Mouse (Mus musculus): ENCODE data around the gene Relt.
"Not testable (repeated sequence)": the region's sequence is repeated elsewhere in the genome, so short reads cannot be mapped to it uniquely, and the experiment has no call there.

Relt gene

DNA sequence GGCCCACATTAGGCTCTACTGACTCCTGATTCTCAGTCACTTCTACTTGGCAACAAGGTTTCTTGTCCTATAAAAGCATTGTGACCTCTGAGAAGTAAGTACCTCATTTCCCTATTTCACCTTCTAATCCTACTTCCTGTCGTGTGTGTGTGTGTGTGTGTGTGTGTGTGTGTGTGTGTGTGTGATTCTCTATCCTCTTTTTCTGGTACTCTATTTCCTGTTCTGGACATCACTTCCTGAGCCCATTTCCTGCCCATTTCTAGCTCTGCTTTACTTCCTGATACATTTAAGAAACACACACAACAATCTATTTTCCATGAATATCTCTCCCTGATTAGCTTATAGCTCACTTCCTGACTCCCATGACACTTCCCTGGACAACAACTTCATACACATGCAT lies 12.6 kb upstream of the Relt start:
- DNase-seq (ENCODE audit: low read depth), result peak; percentile 17

DNA sequence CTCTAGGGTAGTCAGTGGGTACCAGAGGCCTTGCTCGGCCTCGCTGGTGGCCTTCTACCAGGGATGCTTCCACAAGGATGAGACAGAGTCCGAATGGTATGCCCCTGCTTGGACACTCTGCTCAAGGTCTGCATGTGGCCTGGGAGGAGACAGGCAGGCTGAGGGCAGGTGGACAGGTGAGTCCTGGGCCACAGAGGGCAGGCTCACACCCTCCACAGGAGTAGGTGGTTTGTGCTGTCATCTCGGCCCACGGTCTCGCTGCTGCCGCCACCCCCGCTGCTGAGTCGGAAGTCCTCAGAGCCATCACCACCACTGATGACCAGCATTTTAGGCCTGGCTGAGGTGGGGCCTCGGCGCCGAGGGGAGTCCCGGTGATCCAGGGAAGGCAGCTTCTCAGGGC lies 10.0 kb upstream of the Relt start:
- no peak for DNase-seq (ENCODE audit: low read depth)

DNA sequence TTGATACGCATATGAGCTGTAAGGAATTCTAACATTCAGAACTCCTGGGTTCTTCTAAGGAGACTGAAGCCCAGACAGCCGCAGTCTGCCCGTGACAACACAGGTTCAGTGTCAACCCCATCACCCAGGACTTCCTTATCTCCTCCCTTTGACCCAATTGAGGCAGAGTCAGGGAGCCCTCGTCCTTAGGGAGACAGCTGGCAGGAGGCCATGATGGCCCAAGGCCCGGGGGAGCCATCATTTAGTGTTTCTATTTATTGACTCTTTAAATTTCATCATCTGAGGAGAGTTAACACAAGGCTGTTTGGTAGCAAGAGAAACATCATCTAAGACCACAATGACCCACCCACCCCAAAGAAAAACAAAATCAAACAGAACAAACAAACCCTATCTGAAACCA lies 8.6 kb upstream of the Relt start:
- no peak for DNase-seq (ENCODE audit: low read depth)

DNA sequence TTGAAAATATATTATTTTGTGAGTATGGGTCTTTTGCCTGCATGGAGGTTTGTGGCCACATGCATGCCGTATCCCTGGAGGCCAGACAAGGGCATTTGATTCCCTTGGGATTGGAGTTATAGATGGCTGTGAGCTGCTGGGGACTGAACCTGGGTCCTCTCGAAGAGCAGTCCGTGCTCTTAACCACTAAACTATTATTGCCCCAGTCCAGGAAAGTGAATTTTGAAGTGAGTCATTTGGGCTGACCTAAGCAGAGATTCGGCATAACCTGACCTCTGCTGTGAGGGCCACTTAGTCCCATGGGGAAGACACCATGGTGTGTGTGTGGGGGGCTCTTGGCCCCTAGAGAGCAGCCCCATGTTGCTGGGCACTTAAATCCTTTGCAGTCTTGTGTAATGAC lies 8.1 kb upstream of the Relt start:
- peak; percentile 18 for DNase-seq (ENCODE audit: low read depth)

DNA sequence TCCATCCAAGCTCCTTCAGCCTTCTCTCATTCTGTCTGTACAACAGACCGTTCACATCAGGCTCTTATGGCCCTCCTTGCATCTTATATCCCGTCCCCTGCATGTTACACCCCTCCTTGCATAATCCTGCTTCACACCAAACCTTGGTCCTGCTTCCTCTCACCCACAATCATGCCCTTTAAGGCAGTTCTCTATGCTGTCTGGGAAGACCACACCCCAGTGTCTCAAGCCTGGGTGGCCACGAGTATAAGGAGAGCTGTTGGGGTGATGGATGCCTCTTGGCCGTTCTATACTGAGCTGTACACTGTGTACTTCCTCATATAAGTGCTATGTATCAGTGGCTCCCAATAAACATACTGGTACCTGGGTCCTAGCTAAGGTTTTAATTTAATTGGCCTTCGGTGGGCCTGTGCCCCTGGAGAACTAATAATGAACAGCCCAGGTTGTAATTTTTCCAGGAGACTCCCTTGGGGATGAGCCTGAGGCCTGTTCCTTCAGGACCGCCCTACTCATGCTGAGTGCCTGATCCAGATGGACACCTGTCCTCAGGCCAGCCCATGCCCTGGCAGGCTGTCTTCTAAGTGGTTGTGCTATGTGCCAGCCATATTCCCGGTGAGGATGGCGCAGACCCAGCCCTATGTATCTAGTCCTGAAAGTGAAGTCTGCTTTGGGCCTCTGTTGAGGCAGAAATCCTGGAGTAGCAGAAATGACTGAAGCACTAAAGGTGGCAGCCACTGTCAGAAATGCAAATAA lies 6.8 kb upstream of the Relt start:
- no peak for DNase-seq (ENCODE audit: low read depth)

DNA sequence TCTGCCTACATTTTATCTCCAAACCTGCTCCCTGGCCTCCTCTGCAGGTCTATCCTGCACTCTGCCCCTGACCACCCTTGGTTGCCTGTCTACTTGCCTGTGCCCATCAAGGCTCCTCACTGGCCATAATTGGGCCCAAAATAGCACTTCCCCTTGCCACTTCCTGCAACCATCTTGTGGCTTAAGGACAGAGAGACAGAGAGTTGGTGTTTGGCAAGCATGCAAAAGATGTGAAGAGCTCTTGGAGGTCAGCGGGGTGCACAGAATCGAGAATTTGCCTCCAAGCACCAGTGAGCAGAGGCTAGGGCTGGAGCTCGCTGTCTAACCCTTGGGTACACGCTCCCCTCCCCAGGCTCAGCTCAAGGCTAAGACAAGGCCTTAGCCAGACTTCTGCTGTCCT lies 5.3 kb upstream of the Relt start:
- peak; percentile 80 for DNase-seq (ENCODE audit: low read depth)

DNA sequence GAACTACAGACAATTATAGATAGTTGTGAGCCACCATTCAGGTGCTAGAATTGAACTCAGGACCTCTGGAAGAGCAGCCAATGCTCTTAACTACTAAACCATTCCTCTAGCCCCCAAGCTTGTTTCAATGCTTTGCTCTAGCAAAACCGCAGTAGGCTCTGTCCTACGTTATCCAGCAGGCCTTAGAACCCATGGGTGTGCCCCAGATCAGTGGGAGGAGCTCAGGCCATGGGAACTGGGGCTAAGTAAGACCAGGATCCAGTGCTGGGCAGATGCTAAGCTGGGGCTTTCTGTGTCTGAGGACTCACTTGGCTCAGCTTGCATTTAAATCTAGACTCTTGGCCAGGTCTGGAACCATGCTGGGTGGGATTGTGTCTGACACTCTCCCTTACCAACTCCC lies 4.3 kb upstream of the Relt start:
- no peak for DNase-seq (ENCODE audit: low read depth)

DNA sequence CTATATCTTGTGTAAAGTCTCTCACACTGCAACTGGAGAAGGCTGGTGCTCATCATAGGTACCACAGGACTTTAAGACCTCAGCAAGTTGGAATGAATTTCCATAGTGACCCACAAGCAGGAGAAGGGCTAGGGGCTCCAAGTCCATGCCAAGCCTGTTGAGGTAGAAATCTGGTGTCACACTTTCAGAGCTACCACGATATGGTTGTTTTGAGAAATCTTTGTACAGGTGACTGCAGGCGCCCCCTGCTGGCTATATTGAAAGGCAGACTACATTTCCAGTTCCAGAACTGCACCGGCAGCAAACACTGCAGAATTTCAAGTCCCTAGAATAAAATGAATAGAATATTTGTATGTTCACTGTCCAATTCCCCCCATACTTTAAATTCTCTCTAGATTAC lies 3.4 kb upstream of the Relt start:
- DNase-seq (ENCODE audit: low read depth), result peak; percentile 79

DNA sequence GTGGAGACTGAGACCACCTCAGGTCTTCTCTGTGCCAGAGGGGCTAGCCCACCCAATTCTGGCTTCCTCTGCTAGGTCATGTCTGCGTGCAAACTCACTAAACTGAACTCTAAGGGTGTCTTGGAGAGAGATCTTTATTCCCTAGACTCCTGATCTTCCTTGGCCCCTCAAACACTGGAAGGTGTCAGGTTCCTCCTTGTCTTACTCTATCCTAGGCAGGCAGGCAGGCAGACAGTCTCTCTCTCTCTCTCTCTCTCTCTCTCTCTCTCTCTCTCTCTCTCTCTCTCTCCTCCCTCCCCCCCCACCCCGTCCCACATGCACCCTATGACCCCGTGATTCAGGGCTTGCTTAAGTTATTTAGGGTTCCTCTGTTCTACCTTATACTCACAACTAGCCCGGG lies 893 bp downstream of the Relt start:
- no peak for DNase-seq (ENCODE audit: low read depth)

DNA sequence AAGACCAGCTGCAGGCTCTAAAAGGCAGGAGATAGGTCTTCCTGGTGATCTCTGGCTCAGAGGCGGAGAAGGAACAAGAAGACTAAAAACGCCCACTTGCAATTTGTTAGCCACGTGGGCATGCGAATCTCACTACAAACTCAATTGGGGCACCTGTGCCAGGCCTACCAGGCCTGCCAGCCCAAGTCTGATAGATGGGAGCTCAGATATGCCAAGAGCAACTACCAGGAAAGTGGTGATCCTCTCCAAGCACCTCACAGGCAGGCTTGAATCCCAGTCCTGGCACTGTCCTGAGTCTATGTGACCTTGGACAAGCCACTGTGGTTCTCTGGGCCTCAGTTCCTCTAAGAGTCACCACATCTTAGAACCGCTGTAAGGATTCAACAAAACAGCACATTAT lies 2.0 kb downstream of the Relt start:
- no peak for DNase-seq (ENCODE audit: low read depth)

DNA sequence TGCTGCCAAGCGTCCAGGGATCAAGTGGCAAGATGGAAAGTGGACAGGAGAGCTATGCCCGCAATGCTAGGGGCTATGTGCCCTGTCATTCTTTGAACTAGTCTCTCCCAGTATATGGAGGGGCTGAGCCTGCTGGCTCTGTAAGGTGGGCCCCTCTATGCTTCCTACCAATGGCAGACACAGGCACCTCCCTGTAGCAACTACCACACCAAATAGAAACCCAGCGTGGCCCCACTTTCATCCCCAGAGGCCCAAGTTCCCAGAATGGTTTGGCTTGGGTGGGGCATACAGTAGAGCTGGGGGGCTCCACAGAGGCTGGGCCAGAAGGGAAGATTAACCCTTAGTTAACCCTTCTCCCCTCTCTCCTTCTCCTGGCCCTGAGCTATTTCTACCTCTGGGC lies 2.8 kb downstream of the Relt start:
- no peak for DNase-seq (ENCODE audit: low read depth)

DNA sequence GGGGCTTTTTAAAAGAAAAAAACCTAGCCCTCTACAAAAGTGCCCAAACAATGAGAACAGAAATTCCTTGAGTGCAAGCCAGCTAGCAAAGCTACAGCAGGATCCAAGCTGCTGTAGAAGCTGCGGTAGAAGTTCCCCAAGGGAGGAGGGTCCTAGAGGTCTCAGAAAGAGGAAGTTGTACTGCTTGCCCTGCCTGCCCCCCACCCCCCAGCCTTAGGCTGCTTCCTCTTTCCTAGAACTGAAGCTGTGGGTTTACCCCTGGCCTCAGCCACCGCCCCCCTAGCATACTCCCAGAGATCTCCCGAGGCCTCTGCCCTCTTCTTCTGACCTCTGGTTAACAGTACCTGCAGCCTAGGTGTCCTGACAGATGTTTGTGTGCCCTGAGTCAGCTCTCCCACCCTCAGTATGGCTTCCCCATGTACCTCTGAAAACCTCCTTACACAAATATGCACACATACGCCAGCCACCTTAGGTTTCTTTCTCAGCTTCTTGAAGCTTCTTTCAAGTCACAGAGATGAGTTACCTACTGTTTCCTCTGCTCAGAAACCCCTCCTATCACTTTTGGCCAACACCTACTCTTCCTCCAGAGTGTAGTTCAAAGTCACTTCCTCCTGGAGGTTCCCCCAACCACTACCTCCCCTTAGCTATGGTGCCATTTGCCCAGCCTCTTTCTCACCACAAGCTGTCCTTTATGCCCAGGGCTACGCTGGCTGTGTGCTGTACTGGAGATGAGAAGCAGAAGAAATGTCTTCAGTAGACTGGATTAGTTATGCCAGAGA lies 7.3 kb downstream of the Relt start:
- peak; percentile 95 for DNase-seq (ENCODE audit: low read depth)

DNA sequence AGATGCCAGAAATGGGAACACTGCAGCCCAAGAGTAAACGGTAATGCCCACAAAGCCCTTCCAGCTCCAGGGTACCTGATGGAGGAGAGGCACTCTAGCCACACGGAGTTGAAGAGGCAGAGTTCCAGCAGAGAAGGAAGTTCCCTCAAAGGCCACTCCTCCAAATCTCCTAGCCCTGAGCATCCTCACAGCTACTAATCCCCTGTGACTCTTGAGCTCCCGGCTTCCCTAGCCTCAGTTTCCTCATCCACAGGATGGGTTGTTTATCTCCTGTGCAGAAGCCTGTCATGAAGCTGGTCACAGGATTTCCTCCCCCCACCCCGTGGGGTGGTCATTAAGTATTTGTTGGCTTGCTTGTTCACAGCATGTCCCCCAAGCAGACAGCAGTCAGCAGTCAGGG lies 7.9 kb downstream of the Relt start:
- peak; percentile 58 for DNase-seq (ENCODE audit: low read depth)

DNA sequence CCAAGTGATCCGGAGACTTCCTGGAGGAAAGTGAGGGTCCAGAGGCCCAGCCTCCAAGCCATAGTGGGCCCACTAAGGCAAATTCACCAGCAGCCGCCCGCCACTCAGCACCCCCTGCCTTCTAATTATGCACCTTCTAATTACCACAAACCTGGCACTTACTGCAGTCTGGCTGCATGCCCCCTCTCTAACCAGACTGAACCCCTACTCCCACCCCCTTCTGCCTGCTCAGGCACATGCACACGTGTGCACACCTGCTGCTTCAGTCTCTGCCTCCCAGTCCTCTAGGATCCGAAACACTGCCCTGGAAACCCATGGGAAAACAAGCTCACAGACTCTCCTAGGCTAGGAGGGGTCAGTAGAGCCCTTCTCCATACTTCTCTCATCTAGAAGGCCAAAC lies 8.4 kb downstream of the Relt start:
- DNase-seq (ENCODE audit: low read depth), result no peak

DNA sequence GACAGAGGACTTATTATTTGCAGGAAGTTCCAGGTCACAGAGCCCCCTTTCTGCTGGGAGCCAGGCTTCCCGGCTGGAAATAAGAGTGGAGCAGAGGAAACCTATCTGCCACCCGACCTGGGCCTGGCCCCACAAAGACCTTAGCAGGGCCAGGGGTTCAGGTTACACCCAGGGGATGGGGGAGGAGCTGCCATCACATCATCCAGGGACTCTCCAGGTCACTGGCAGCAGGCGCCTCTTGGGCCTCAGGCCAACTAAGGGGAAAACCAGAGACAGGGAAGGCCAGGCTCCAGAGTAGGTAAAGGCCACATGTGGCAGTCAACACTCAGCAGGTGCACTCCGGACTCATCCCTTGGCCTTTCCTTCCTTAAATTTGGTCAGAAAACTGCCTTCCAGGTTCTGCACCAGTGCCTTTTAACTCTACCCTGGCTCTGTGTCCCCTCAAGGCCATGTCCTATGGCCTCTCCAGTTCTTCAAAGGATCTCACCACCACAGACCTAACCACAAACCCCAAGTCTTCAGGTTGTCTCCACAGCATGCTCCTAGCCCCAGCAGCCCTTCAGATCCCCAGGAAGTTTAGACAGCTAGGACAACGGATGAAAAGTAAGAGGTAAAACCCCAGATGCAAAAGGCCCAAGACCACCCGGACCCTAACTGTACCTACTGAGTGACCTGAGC lies 9.0 kb downstream of the Relt start:
- DNase-seq (ENCODE audit: low read depth), result peak; percentile 79

DNA sequence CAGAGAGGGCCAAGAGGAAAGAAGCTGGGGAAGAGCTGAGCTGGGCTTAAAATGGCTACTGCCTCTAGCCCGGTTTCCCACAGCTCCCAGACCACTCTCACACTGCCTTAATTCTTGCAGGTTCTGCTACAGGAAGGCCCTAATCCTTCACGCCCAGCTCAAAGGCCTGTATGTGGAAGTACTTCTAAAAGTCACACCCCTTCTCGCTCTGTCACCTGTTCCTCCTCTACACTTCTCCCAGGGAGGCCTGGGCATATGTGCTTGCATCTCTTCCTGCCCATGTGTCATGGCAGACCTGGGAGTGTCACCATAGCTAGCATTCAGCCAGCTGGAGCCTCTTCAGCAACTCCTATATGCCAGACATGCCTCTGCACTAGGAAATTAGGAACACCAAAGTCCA lies 9.8 kb downstream of the Relt start:
- DNase-seq (ENCODE audit: low read depth), result peak; percentile 18

DNA sequence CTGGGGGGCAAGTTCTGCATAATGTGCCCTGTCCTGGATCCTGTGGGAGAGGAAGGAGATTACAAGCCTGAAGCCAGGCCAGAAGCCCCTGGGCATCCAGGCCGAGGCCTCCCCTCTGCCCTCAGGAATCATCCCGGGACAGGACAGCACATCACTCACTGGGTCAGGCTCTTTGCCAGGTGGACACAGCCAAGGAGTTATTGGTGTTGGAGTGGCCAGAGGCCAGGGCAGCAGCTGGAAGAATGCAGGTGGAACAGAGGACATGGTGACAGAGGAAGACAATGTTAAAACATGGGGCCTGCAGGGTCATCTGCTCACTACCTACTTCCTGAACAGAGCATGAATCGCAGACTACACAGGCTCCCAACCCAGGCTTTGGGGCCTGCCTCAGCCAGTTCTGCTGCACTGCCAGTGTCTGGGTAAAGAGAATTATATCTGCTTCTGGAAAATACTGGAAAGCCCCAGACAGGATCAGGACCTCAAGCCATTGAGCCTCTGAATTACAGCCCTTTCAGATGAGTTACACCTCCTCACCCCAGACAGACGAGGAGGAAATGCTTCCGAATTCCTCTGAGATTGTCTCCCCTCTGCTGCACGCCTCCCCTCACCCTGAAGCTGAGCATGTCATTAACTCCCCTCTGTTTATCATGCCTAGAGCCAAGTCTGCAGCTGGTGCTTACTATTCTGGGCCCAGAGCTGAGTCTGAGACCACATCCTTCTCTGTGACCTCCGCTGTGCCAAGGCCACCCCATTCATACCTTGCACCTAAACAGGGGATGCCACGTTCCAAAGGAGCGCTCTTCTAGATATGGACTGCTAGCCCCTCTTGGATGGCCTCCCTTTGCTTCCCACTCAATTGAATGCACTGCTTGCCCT lies 11.5 kb downstream of the Relt start:
- DNase-seq (ENCODE audit: low read depth), result no peak

DNA sequence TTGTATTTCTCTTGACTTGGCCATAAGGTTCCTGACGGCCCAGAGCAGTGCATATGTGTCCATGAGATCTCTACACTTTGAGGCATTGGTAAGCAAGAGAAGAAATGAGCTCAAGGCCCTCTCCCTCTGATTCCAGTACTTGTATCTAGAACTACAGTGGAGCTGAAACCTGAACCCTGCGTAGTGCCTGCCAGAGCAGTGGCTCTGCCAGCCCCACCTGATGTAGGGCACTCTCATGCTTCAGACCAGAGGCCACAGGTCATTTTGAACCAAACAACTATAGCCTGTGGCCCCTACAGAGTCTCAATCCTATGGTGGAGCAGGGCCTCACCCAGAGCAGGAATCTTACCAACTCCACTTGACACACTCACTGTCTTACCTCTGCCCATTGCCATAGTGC lies 13.7 kb downstream of the Relt start:
- no peak for DNase-seq (ENCODE audit: low read depth)

DNA sequence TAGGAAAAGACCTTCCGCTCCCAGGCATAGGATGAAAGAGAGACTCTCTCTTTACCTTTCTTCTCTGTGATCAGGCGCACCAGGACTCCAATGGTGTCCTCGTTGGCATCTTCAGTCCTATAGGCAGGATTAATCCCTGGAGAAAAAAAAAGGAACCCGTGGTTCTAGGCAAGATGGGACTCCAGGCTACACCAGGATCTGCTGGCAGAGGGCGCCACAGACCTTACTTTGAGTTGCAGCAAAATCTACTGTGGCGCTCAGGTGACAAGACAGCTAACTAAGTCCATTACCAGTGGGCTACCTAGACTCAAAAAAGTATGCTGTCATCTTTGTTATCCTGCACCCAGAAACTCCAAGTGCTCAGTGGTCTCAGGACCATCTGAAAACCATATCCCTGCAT lies 14.5 kb downstream of the Relt start:
- DNase-seq (ENCODE audit: low read depth), result peak; percentile 77

DNA sequence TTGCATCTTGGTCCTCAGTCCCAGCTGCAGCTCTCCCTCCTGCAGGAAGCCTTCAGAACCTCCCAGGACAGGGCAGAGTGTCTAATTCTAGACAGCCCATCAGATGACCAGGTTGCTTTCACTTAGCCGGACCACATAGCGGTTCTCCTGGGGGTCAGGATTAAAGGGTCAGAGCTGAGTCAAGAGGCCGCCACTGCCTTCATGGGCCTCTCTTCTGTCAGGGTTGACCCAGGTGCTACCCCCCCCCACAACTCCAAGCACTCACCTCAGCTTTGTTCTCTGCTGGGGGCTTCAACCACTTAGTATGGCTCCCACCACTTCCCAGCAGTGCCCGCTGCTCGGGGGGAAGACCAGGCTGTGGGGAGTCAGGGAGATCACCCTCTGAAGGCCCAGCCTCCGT lies 16.1 kb downstream of the Relt start:
- DNase-seq (ENCODE audit: low read depth), result no peak

DNA sequence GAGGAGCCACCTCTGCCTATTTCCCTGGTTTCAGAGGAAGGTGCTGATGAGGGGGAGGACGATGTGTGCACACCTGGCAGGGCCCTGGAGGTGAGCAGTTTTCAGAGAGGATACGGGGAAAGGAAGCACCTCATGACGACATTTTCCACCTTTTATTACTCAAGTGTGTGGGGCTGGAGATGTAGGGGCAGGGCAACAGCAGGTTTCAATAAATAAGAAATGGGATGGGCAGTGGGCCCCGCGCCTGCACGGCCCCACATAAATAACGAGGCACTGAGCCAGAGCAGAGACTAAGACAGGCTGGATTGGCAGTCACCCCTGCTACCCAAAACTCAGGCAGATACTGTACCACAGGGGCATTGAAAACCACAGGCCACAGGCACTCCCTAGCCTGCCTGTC lies 17.2 kb downstream of the Relt start:
- DNase-seq (ENCODE audit: low read depth), result not testable (repeated sequence)

DNA sequence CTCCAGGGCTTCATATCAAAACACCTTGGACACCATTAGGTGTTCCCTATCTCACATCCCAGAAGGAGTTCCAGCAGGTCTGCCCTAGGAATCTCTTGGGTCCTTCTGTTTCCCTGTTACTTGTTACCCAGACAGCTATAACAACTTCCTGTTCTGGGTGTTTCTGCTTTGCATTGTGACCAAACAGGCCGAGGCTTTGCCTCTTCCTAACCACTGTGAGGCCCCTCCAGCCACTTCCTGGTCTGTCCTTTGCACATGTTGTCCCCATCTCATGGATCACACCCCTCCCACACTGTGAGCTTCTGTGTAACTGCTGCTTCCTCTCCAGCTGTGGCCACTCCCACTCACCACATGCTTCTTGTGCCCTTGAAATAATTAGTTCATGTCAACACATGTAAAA lies 17.8 kb downstream of the Relt start:
- DNase-seq (ENCODE audit: low read depth), result peak; percentile 98
